Mouse (Mus musculus): Measurements from ENCODE around the gene Rbl1. TPM values are rescaled to one million over a fixed set of nuclear protein-coding genes. Genes with fewer than 3 reads are reported as not detected.
"Not testable (repeated sequence)": the region's sequence is repeated elsewhere in the genome, so short reads cannot be mapped to it uniquely, and the experiment has no call there.

Rbl1 gene
- polyA plus RNA-seq (2015; fragmentation: Nextera tagmentation; extraction: Ambion mirVana) = 15.6 and 16.7 TPM in 2 replicates

- Histone ChIP-seq H3K4me2 (ENCODE audit: low read length) (peak within 1 kb of the TSS; percentile 84), H3K9me3 (replicated peaks; ENCODE audit: low read length) (no peaks in the 10 kb centered on the region), H3K27ac (peak within 1 kb of the TSS; percentile 95), H3K9ac (ENCODE audit: low read depth, low read length) (peak within 1 kb of the TSS; percentile 88), H3K4me3 (replicated peaks; ENCODE audit: low read depth, low read length) (peak within 1 kb of the TSS; percentile 85), H3K4me1 (replicated peaks; ENCODE audit: insufficient read depth, low read length) (no peaks in the 10 kb centered on the region), H3K27me3 (ENCODE audit: insufficient read depth, low read length) (no peaks in the 10 kb centered on the region), H3K36me3 (ENCODE audit: insufficient read depth, low read length) (no peaks in the 10 kb centered on the region)
- peak; percentile 93 for DNase-seq (ENCODE audit: low spot score)
- ATAC-seq (replicated peaks; ENCODE audit: low FRiP score, low read depth) = peak; percentile 85
- WGBS = 1% methylated on average over 72 of the region's 73 CpGs
- TF ChIP-seq CTCF (IDR thresholded peaks at IDR 0.05; ENCODE audit: low read depth) = peak; percentile 30
Measured at GRCm38 (mm10) chr2:157204366-157205218, at the start of gene Rbl1. Gene Rbl1 (minus strand): TSS chr2:157204534.

GRCm38 (mm10) chr2:157248111-157248510 lies 43.8 kb upstream of the Rbl1 start:
- Histone ChIP-seq H3K27ac (no peak overlapping the region), H3K36me3 (ENCODE audit: insufficient read depth, low read length) (no peaks in the 10 kb centered on the region), H3K9me3 (replicated peaks; ENCODE audit: low read length) (no peaks in the 10 kb centered on the region), H3K4me2 (ENCODE audit: low read length) (no peak overlapping the region), H3K9ac (ENCODE audit: low read depth, low read length) (no peak overlapping the region), H3K4me1 (replicated peaks; ENCODE audit: insufficient read depth, low read length) (no peaks in the 10 kb centered on the region), H3K27me3 (ENCODE audit: insufficient read depth, low read length) (no peaks in the 10 kb centered on the region), H3K4me3 (replicated peaks; ENCODE audit: low read depth, low read length) (no peak overlapping the region)
- no peak for TF ChIP-seq CTCF (IDR thresholded peaks at IDR 0.05; ENCODE audit: low read depth)
- DNase-seq (ENCODE audit: low spot score) (peak; percentile 11), ATAC-seq (replicated peaks; ENCODE audit: low FRiP score, low read depth) (no peak)

GRCm38 (mm10) chr2:157245603-157246002 lies 41.3 kb upstream of the Rbl1 start:
- H3K4me2 ChIP-seq (ENCODE audit: low read length) = no peak overlapping the region
- no peaks in the 10 kb centered on the region for H3K36me3 ChIP-seq (ENCODE audit: insufficient read depth, low read length)
- no peak for ATAC-seq (replicated peaks; ENCODE audit: low FRiP score, low read depth)
- H3K4me3 ChIP-seq (replicated peaks; ENCODE audit: low read depth, low read length) = no peak overlapping the region
- WGBS = 67% methylated on average over 2 of the region's 2 CpGs
- TF ChIP-seq CTCF (IDR thresholded peaks at IDR 0.05; ENCODE audit: low read depth) = no peak
- no peaks in the 10 kb centered on the region for H3K27me3 ChIP-seq (ENCODE audit: insufficient read depth, low read length)
- H3K27ac ChIP-seq = no peak overlapping the region
- H3K4me1 ChIP-seq (replicated peaks; ENCODE audit: insufficient read depth, low read length) = no peaks in the 10 kb centered on the region
- no peaks in the 10 kb centered on the region for H3K9me3 ChIP-seq (replicated peaks; ENCODE audit: low read length)
- no peak overlapping the region for H3K9ac ChIP-seq (ENCODE audit: low read depth, low read length)
- DNase-seq (ENCODE audit: low spot score) = no peak

- no peaks in the 10 kb centered on the region for H3K4me1 ChIP-seq (replicated peaks; ENCODE audit: insufficient read depth, low read length)
- H3K36me3 ChIP-seq (ENCODE audit: insufficient read depth, low read length) = no peaks in the 10 kb centered on the region
- no peaks in the 10 kb centered on the region for H3K27me3 ChIP-seq (ENCODE audit: insufficient read depth, low read length)
- TF ChIP-seq CTCF (IDR thresholded peaks at IDR 0.05; ENCODE audit: low read depth) = no peak
- no peak for ATAC-seq (replicated peaks; ENCODE audit: low FRiP score, low read depth)
- no peak overlapping the region for H3K4me2 ChIP-seq (ENCODE audit: low read length)
- no peak overlapping the region for H3K9ac ChIP-seq (ENCODE audit: low read depth, low read length)
- no peak overlapping the region for H3K27ac ChIP-seq
- H3K4me3 ChIP-seq (replicated peaks; ENCODE audit: low read depth, low read length) = no peak overlapping the region
- 13% methylated on average over 5 of the region's 5 CpGs for WGBS
- no peaks in the 10 kb centered on the region for H3K9me3 ChIP-seq (replicated peaks; ENCODE audit: low read length)
- DNase-seq (ENCODE audit: low spot score) = no peak
Measured at GRCm38 (mm10) chr2:157245001-157245400, 40.7 kb upstream of the Rbl1 start.

- Histone ChIP-seq H3K36me3 (ENCODE audit: insufficient read depth, low read length) (no peaks in the 10 kb centered on the region), H3K4me1 (replicated peaks; ENCODE audit: insufficient read depth, low read length) (no peaks in the 10 kb centered on the region), H3K9me3 (replicated peaks; ENCODE audit: low read length) (no peaks in the 10 kb centered on the region), H3K4me2 (ENCODE audit: low read length) (no peak overlapping the region), H3K27me3 (ENCODE audit: insufficient read depth, low read length) (no peaks in the 10 kb centered on the region), H3K27ac (no peak overlapping the region), H3K4me3 (replicated peaks; ENCODE audit: low read depth, low read length) (no peak overlapping the region), H3K9ac (ENCODE audit: low read depth, low read length) (no peak overlapping the region)
- no peak for DNase-seq (ENCODE audit: low spot score)
- TF ChIP-seq CTCF (IDR thresholded peaks at IDR 0.05; ENCODE audit: low read depth) = no peak
- WGBS = 93% methylated on average over 8 of the region's 8 CpGs
- no peak for ATAC-seq (replicated peaks; ENCODE audit: low FRiP score, low read depth)
Measured at GRCm38 (mm10) chr2:157235946-157236345, 31.6 kb upstream of the Rbl1 start.

GRCm38 (mm10) chr2:157221916-157222315 lies 17.6 kb upstream of the Rbl1 start:
- not testable (repeated sequence) for H3K27me3 ChIP-seq (ENCODE audit: insufficient read depth, low read length); H3K36me3 ChIP-seq (ENCODE audit: insufficient read depth, low read length); ATAC-seq (replicated peaks; ENCODE audit: low FRiP score, low read depth); H3K9ac ChIP-seq (ENCODE audit: low read depth, low read length); H3K27ac ChIP-seq; H3K9me3 ChIP-seq (replicated peaks; ENCODE audit: low read length); H3K4me1 ChIP-seq (replicated peaks; ENCODE audit: insufficient read depth, low read length); H3K4me3 ChIP-seq (replicated peaks; ENCODE audit: low read depth, low read length); H3K4me2 ChIP-seq (ENCODE audit: low read length); DNase-seq (ENCODE audit: low spot score)
- 85% methylated on average over 3 of the region's 3 CpGs for WGBS
